ENCODE assay signal across 8 mouse cellular contexts in genomic region chr17:74294426-74295025, GRCm38 (mm10). TPM values are rescaled to one million over a fixed set of nuclear protein-coding genes. Genes with fewer than 3 reads are reported as not detected.
A peak's percentile ranks its signal among the peaks of the same experiment; 100 is the strongest.
DNase-seq lines count a peak whose midpoint lies in the region; ATAC-seq and TF ChIP-seq lines count a peak whose summit lies in the region.

No protein-coding gene starts in this region.

- 0% methylated on average over 49 of the region's 80 CpGs for WGBS in forebrain, embryonic 14.5 days
- 1% methylated on average over 74 of the region's 80 CpGs for WGBS in lung, adult 2 months
- WGBS in neural tube, embryonic 15.5 days = 0% methylated on average over 32 of the region's 80 CpGs

- H3K36me3 ChIP-seq in E14TG2a.4 (ENCODE audit: insufficient read depth, low read length) = peaks cover 12% of the 10 kb centered on the region
- peaks cover 3% of the 10 kb centered on the region; the same call in 1 of the 2 replicates for H3K36me3 ChIP-seq in forebrain, embryonic 14.5 days (ENCODE audit: control insufficient read depth, insufficient read depth, low read length)
- peaks cover 8% of the 10 kb centered on the region for H3K36me3 ChIP-seq in neural tube, embryonic 15.5 days

- DNase-seq in cerebellum, adult 11 months = peak; percentile 66
- peak; percentile 73 for DNase-seq in forebrain, embryonic 14.5 days (ENCODE audit: low spot score)
- DNase-seq in heart, postnatal 14 days = peak; percentile 84 to 90
- DNase-seq in layer of hippocampus, adult 2 months (ENCODE audit: low spot score in 2 of 2) = peak; percentile 69 to 74
- peak; percentile 81 for DNase-seq in lung, adult 2 months
- peak; percentile 85 for DNase-seq in testis, postnatal 14 days (ENCODE audit: low spot score)

- H3K4me2 ChIP-seq in forebrain, embryonic 14.5 days (ENCODE audit: low read length) = peak overlapping the region; percentile 78
- H3K4me2 ChIP-seq in neural tube, embryonic 15.5 days = peak overlapping the region; percentile 67

- ATAC-seq in forebrain, embryonic 14.5 days = peak; percentile 79
- peak; percentile 82 for ATAC-seq in neural tube, embryonic 15.5 days (ENCODE audit: low FRiP score)

- no peaks in the 10 kb centered on the region for H3K9me3 ChIP-seq in E14TG2a.4 (ENCODE audit: low read length)
- no peaks in the 10 kb centered on the region for H3K9me3 ChIP-seq in forebrain, embryonic 14.5 days (replicated peaks; ENCODE audit: control insufficient read depth, low read length)
- H3K9me3 ChIP-seq in neural tube, embryonic 15.5 days (replicated peaks) = no peaks in the 10 kb centered on the region

- peak overlapping the region; percentile 92 for H3K4me3 ChIP-seq in E14TG2a.4 (replicated peaks; ENCODE audit: low read length)
- H3K4me3 ChIP-seq in forebrain, embryonic 14.5 days (ENCODE audit: low read depth, low read length) = peak overlapping the region; percentile 89
- peak overlapping the region; percentile 79 for H3K4me3 ChIP-seq in layer of hippocampus, adult 2 months
- H3K4me3 ChIP-seq in lung, adult 2 months (replicated peaks; ENCODE audit: extremely low read depth, low read depth, low read length) = peak overlapping the region; percentile 88
- peak overlapping the region; percentile 92 for H3K4me3 ChIP-seq in neural tube, embryonic 15.5 days (replicated peaks)

- H3K27me3 ChIP-seq in E14TG2a.4 (ENCODE audit: insufficient read depth, low read length) = no peaks in the 10 kb centered on the region
- H3K27me3 ChIP-seq in forebrain, embryonic 14.5 days (replicated peaks; ENCODE audit: control insufficient read depth, insufficient read depth, low read length) = no peaks in the 10 kb centered on the region
- no peaks in the 10 kb centered on the region for H3K27me3 ChIP-seq in neural tube, embryonic 15.5 days (replicated peaks)

- no peak for TF ChIP-seq POLR2A in lung, adult 2 months (IDR thresholded peaks at IDR 0.05; ENCODE audit: borderline replicate concordance, extremely low read depth, low read depth, low read length)

- intact Hi-C loops in heart, postnatal 14 days (cut with DNase I) = loop anchor here (5.0 kb wide), 3 partner anchors 102 to 1932 kb away; no protein-coding TSS in a partner anchor

- no peak for TF ChIP-seq CTCF in E14TG2a.4 (conservative IDR thresholded peaks at IDR 0.05; ENCODE audit: low read length)
- TF ChIP-seq CTCF in layer of hippocampus, adult 2 months (conservative IDR thresholded peaks at IDR 0.05) = peak; percentile 13; the same call in 1 of the 2 replicates
- no peak for TF ChIP-seq CTCF in lung, adult 2 months (IDR thresholded peaks at IDR 0.05; ENCODE audit: insufficient read depth, low read length)

- peak overlapping the region; percentile 96 for H3K9ac ChIP-seq in forebrain, embryonic 14.5 days (ENCODE audit: low read length)
- peak overlapping the region; percentile 91 for H3K9ac ChIP-seq in neural tube, embryonic 15.5 days (replicated peaks)

- peak overlapping the region; percentile 97 for H3K27ac ChIP-seq in forebrain, embryonic 14.5 days (ENCODE audit: low read depth, low read length)
- peak overlapping the region; percentile 90 for H3K27ac ChIP-seq in layer of hippocampus, adult 2 months
- peak overlapping the region; percentile 98 for H3K27ac ChIP-seq in neural tube, embryonic 15.5 days (replicated peaks)

- H3K4me1 ChIP-seq in E14TG2a.4 (replicated peaks; ENCODE audit: low read depth, low read length) = peaks cover 73% of the 10 kb centered on the region
- peaks cover 10% of the 10 kb centered on the region for H3K4me1 ChIP-seq in forebrain, embryonic 14.5 days (ENCODE audit: control insufficient read depth, insufficient read depth, low read length)
- peaks cover 2% of the 10 kb centered on the region for H3K4me1 ChIP-seq in lung, adult 2 months (ENCODE audit: control insufficient read depth, insufficient read depth, low read length)
- peaks cover 34% of the 10 kb centered on the region for H3K4me1 ChIP-seq in neural tube, embryonic 15.5 days

RNA-seq across cellular contexts. Expression of gene Memo1, which starts 0.8 kb away (rescaled TPM):
- 78.2 and 85.3 TPM in 2 replicates for polyA plus RNA-seq in forebrain, embryonic 14.5 days (2014; fragmentation: Nextera tagmentation; extraction: Ambion mirVana)
- 10 to 100 TPM; 62.6 to 68.7 TPM for total RNA-seq in heart, postnatal 14 days (2021)
- total RNA-seq in layer of hippocampus, adult 2 months (2021) = 10 to 100 TPM; 50.5 to 52.3 TPM
- 18.2 and 23.3 TPM in 2 replicates for polyA plus RNA-seq in lung, adult 2 months (2012; rRNA removed)
- polyA plus RNA-seq in neural tube, embryonic 15.5 days (2015; fragmentation: Nextera tagmentation; extraction: Ambion mirVana) = 56.6 and 63.5 TPM in 2 replicates

RNA-seq across cellular contexts. Expression of gene Dpy30, which starts 29.2 kb away (rescaled TPM):
- 223 and 225 TPM in 2 replicates for polyA plus RNA-seq in forebrain, embryonic 14.5 days (2014; fragmentation: Nextera tagmentation; extraction: Ambion mirVana)
- total RNA-seq in heart, postnatal 14 days (2021) = 10 to 100 TPM; 50.1 to 51.6 TPM
- total RNA-seq in layer of hippocampus, adult 2 months (2021) = 10 to 100 TPM; 49.0 to 53.1 TPM
- 23.5 and 28.7 TPM in 2 replicates for polyA plus RNA-seq in lung, adult 2 months (2012; rRNA removed)
- 236 and 249 TPM in 2 replicates for polyA plus RNA-seq in neural tube, embryonic 15.5 days (2015; fragmentation: Nextera tagmentation; extraction: Ambion mirVana)

RNA-seq across cellular contexts. Expression of gene Spast, which starts 44.3 kb away (rescaled TPM):
- polyA plus RNA-seq in forebrain, embryonic 14.5 days (2014; fragmentation: Nextera tagmentation; extraction: Ambion mirVana) = 40.3 and 41.7 TPM in 2 replicates
- 10 to 100 TPM; 29.3 to 33.2 TPM for total RNA-seq in heart, postnatal 14 days (2021)
- 10 to 100 TPM; 50.0 to 50.5 TPM for total RNA-seq in layer of hippocampus, adult 2 months (2021)
- 5.1 and 5.9 TPM in 2 replicates for polyA plus RNA-seq in lung, adult 2 months (2012; rRNA removed)
- polyA plus RNA-seq in neural tube, embryonic 15.5 days (2015; fragmentation: Nextera tagmentation; extraction: Ambion mirVana) = 24.1 and 31.5 TPM in 2 replicates

Comparison
In these comparisons a context has a peak if more than half of its experiments do, and no peak if none do; other contexts are left out.
1. Peak in every context shown above with its lines: DNase-seq, ATAC-seq, H3K4me3 ChIP-seq and H3K27ac ChIP-seq.